Mouse (Mus musculus) stomach, embryonic 14.5 days (tissue): ENCODE measurements around the gene Fbrsl1. TPM values are rescaled to one million over a fixed set of nuclear protein-coding genes. Genes with fewer than 3 reads are reported as not detected.

ENCODE experiments used
- ATAC-seq: fragments of 200-750 bp; cut with Nextera tagmentation; 2 replicates; pipeline ENCODE4 v1.8.0; 2017; ENCODE audit warnings: low read depth, moderate TSS enrichment; ENCODE audit not compliant: insufficient number of reproducible peaks, insufficient read depth, low FRiP score
- H3K27ac ChIP-seq: fragments of 300-500 bp; sonication (generic); 2 replicates; pipeline ENCODE4 v1.5.1; 2014; ENCODE audit warnings: mild to moderate bottlenecking, low read length, moderate library complexity, mixed read lengths
- H3K27me3 ChIP-seq: fragments of 300-500 bp; sonication (generic); 2 replicates; pipeline ENCODE4 v1.6.1; 2014; ENCODE audit warnings: low read length, control low read depth, mixed read lengths; ENCODE audit not compliant: control insufficient read depth, insufficient read depth
- H3K36me3 ChIP-seq: fragments of 300-500 bp; sonication (generic); 2 replicates; pipeline ENCODE4 v1.6.1; 2014; ENCODE audit warnings: mild to moderate bottlenecking, control low read depth, low read length, moderate library complexity, mixed read lengths; ENCODE audit not compliant: control insufficient read depth, insufficient read depth
- H3K4me1 ChIP-seq: fragments of 300-500 bp; sonication (generic); 2 replicates; pipeline ENCODE4 v1.6.1; 2014; ENCODE audit warnings: low read length, control low read depth, mixed read lengths; ENCODE audit not compliant: control insufficient read depth, insufficient read depth
- H3K4me2 ChIP-seq: fragments of 300-500 bp; sonication (generic); replicated peaks from 2 replicates; pipeline ENCODE4 v1.6.1; 2014; ENCODE audit warnings: low read depth, low read length, control low read depth
- H3K4me3 ChIP-seq: fragments of 300-500 bp; sonication (generic); 2 replicates; pipeline ENCODE4 v1.5.1; 2014; ENCODE audit warnings: low read depth, low read length, control low read depth
- H3K9ac ChIP-seq: fragments of 300-500 bp; sonication (generic); replicated peaks from 2 replicates; pipeline ENCODE4 v1.6.1; 2014; ENCODE audit warnings: low read depth, mild to moderate bottlenecking, control low read depth, low read length, moderate library complexity, mixed read lengths
- H3K9me3 ChIP-seq: fragments of 300-500 bp; sonication (generic); 2 replicates; pipeline ENCODE4 v1.6.1; 2016; ENCODE audit warnings: low read depth, low read length, control low read depth; ENCODE audit not compliant: control insufficient read depth
- WGBS: fragments of 180-500 bp; shearing (Covaris S2); extraction: QIAGEN DNeasy Blood & Tissue Kit; methylation state at CpG from one replicate; pipeline ENCODE4 v1.1.7; 2014; 5-methylcytosine and 5-hydroxymethylcytosine counted together
- polyA plus RNA-seq: library from polyadenylated mRNA; unstranded; fragments of >200 nt; fragmentation: Nextera tagmentation; extraction: Ambion mirVana; gene quantifications from 2 replicates; pipeline ENCODE4 v1.2.1, GENCODE M21; 2014

Gene Fbrsl1
- polyA plus RNA-seq, 1 experiment from 2014 or later: 9.8 TPM

DNA sequence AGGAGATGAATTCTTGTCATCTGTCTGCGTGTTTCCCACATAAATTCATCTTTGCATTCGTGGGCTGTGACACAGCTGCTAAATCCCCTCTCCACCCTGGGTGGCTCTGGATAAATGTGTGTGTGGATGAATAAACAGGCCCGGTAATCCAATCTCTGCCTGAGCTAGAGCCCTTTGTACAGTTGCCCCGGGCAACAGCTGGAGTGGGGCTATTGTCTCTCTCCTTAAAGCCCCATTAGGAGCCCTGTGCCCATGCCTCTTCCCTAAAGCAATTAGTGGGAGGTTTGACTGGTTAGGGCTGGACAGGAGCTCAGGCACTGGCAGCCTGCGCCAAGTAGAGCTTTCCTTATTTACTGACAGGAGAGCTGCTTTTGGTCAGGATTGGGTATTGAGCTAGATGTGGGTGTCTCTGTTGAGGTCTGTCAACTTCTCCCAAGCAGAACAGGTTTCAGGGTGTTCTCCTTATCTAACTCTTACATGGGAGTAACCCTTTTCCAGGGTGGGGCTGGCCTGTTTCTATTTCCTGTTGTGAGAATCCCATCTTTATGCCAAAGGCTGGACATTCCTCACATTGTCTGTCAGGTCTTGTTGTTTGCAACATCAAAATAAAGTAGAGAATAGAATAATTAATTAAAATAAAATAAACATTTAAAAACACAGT is 38.5 kb upstream of the Fbrsl1 start:
- H3K27ac ChIP-seq: no peak overlapping the region
- H3K9ac ChIP-seq: no peak overlapping the region
- ATAC-seq: peak; percentile 30; the same call in 1 of the 2 replicates
- no peak overlapping the region for H3K4me2 ChIP-seq
- no peaks in the 10 kb centered on the region for H3K4me1 ChIP-seq
- no peaks in the 10 kb centered on the region for H3K9me3 ChIP-seq
- H3K27me3 ChIP-seq: no peaks in the 10 kb centered on the region
- no peaks in the 10 kb centered on the region for H3K36me3 ChIP-seq
- 17% methylated on average over 5 of the region's 5 CpGs for WGBS
- H3K4me3 ChIP-seq: no peak overlapping the region

DNA sequence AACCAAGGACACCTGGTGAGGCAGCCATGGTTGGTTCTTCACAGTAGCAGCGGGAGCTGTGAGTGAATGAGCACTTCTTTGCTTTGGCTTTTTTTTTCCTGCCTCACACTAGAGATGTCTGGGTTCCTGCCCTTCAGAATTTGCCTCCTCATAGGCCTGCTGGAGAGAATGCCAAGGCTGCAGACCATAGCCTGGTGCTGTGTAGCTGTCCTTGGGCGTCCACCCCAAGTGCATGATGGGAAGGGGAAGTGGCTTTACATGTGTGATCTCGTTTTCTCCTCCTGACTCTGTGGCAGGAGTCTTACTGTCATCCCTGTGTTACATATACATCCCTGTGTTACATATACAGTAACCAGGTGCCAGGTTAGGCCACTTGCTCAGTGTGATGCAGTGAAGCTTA is 36.4 kb upstream of the Fbrsl1 start:
- Histone ChIP-seq H3K9ac (no peak overlapping the region), H3K4me1 (no peaks in the 10 kb centered on the region), H3K4me3 (no peak overlapping the region), H3K9me3 (no peaks in the 10 kb centered on the region), H3K36me3 (no peaks in the 10 kb centered on the region), H3K27me3 (no peaks in the 10 kb centered on the region), H3K4me2 (no peak overlapping the region), H3K27ac (no peak overlapping the region)
- no peak for ATAC-seq
- 72% methylated on average over 3 of the region's 3 CpGs for WGBS

DNA sequence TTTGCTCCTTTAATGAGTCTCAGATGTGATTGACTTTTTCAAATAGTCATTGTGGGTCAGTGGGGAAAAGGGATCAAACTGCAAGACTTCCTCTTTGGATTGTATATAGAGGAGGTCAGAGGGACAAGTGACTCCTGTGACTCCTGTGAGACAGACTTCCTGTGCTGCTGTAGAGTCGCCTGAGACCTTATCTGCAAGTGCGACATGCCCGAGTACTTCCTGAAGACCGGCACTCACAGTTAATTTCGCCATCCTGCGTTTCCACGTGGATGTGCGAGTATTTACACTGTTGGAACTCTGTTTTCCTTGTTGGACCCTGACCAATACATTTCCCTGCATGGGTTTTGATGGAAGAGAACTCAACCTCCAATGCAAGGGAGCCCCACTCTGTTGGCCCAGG is 30.9 kb upstream of the Fbrsl1 start:
- Histone ChIP-seq H3K27ac (no peak overlapping the region), H3K4me2 (no peak overlapping the region), H3K9ac (no peak overlapping the region), H3K4me1 (no peaks in the 10 kb centered on the region), H3K9me3 (no peaks in the 10 kb centered on the region), H3K4me3 (no peak overlapping the region), H3K27me3 (no peaks in the 10 kb centered on the region), H3K36me3 (no peaks in the 10 kb centered on the region)
- 64% methylated on average over 8 of the region's 8 CpGs for WGBS
- ATAC-seq: no peak

DNA sequence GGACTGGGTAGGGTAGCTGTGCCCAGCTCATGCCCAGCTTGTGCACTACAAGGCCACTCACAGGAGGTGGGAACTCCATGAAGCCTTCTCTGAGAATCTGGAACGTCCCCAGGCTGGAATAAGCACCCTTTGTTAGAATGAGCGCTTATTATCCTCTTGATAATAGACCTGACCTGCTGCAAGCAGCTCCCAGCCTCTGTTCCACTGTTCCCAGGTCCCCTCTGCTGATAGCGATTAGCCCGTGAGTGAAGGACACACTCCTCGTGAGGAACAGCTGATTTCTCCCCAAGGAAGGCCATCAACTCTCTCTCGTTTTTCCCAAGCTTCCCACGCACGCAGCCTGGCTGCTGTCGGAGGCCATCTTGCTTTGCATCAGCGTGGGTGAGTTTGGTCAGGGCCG is 25.9 kb upstream of the Fbrsl1 start:
- ATAC-seq: no peak
- Histone ChIP-seq H3K9me3 (no peaks in the 10 kb centered on the region), H3K36me3 (no peaks in the 10 kb centered on the region), H3K27me3 (no peaks in the 10 kb centered on the region), H3K9ac (no peak overlapping the region), H3K4me3 (no peak overlapping the region), H3K4me2 (no peak overlapping the region), H3K27ac (no peak overlapping the region), H3K4me1 (no peaks in the 10 kb centered on the region)
- WGBS: 77% methylated on average over 11 of the region's 11 CpGs

DNA sequence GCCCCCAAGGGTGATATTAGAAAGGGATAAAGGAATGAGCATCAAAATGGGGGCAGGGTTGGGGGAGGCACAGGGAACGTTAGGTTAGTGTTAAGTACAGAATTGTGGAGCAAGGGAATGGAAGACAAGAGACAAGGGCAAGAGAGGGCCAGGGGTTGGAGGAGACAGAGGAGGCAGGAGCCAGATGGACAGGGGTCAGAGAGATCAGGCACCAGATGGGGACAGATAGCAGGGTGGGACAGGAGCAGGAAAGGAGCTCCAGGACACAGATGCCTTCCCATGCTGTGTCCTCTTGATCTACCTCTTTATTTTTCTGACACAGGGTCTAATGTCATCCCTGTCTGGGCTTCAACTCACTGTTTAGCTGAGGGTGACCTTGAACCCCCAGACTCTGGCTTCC is 24.5 kb upstream of the Fbrsl1 start:
- Histone ChIP-seq H3K36me3 (no peaks in the 10 kb centered on the region), H3K9ac (no peak overlapping the region), H3K27me3 (no peaks in the 10 kb centered on the region), H3K4me2 (no peak overlapping the region), H3K27ac (no peak overlapping the region), H3K4me3 (no peak overlapping the region), H3K4me1 (no peaks in the 10 kb centered on the region), H3K9me3 (no peaks in the 10 kb centered on the region)
- WGBS: 43% methylated on average over 1 of the region's 1 CpGs
- no peak for ATAC-seq

DNA sequence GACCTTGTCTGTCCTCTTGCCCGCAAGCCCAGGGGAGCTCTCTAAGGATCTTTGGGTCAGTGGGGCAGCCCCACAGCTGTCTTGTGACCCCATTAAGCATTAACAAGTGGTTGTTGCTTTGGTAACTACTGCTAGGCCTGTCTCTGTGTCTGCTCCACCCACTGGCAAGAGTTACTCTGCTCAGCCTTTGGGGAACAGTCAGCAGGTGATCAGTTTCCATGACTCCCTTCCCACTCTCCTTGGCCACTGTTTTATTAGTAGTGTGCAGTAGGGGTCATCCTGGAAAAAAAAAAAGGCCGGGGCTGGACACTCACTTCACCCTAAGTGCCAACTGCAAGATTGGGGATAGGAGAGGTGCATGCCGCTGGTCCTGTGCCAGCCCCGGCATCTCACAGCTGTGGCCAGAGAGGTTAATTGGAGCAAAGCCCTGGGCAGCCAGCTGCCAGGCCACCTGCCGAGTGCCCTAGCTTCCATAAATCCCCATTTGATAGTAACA is 23.7 kb upstream of the Fbrsl1 start:
- no peak for ATAC-seq
- H3K27ac ChIP-seq: no peak overlapping the region
- H3K4me3 ChIP-seq: no peak overlapping the region
- no peaks in the 10 kb centered on the region for H3K9me3 ChIP-seq
- no peaks in the 10 kb centered on the region for H3K27me3 ChIP-seq
- H3K4me2 ChIP-seq: no peak overlapping the region
- H3K9ac ChIP-seq: no peak overlapping the region
- H3K4me1 ChIP-seq: no peaks in the 10 kb centered on the region
- WGBS: 54% methylated on average over 5 of the region's 5 CpGs
- no peaks in the 10 kb centered on the region for H3K36me3 ChIP-seq

DNA sequence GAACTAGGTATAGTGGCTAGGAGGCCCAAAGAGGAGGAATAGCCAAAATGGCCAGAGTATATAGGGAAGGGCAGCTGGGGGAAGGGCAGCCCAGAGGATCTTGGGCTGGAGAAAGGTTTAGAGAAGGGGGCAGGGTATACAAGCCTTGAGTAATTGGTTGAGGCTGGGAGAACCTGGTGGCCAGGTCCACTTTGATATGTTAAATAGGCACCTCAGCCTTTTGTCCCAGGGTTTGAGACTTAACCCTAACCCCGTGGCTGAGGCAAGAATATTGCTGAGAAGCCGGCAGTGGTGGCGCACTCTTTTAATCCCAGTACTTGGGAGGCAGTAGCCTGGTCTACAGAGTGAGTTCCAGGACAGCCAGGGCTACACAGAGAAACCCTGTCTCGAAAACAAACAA is 23.0 kb upstream of the Fbrsl1 start:
- Histone ChIP-seq H3K4me2 (no peak overlapping the region), H3K27me3 (no peaks in the 10 kb centered on the region), H3K27ac (no peak overlapping the region), H3K4me3 (no peak overlapping the region), H3K9me3 (no peaks in the 10 kb centered on the region), H3K9ac (no peak overlapping the region), H3K36me3 (no peaks in the 10 kb centered on the region), H3K4me1 (no peaks in the 10 kb centered on the region)
- 29% methylated on average over 4 of the region's 4 CpGs for WGBS
- ATAC-seq: no peak

DNA sequence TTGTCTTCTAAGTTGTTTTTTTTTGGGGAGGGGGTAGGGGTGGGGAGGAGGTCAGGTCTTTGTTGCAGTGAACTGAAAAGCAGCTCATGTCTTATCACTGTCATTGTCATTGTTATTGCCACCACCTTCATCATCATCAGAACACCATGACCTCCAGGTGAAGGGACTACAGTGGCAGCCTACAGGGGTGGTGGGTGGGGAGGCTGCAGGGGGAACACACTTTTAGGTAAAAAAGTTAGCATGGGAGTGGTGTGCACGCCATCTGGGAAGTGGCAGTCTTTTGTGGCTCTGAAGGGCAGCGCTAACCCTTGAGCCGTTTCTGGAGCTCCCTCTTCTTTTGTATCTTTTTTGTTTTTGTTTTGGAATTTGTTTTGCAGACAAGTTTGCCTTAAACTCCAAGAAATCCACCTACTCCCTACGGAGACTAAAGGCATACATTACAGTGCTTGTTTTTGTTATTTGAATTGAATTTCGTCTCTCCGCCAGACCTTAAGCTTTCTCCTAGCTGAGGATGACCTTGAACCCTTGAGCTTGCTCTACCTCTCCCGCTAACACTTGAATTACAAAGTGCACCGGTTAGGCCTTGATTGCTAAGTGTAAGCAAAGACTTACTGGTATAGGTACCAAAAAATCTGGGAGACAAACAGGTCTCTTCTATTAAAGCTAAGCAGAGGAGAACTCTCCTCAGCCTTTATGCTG is 21.1 kb upstream of the Fbrsl1 start:
- no peaks in the 10 kb centered on the region for H3K36me3 ChIP-seq
- 81% methylated on average over 8 of the region's 8 CpGs for WGBS
- no peaks in the 10 kb centered on the region for H3K4me1 ChIP-seq
- H3K9ac ChIP-seq: no peak overlapping the region
- H3K9me3 ChIP-seq: no peaks in the 10 kb centered on the region
- H3K27me3 ChIP-seq: no peaks in the 10 kb centered on the region
- H3K4me3 ChIP-seq: no peak overlapping the region
- no peak for ATAC-seq
- no peak overlapping the region for H3K27ac ChIP-seq
- H3K4me2 ChIP-seq: no peak overlapping the region
